Mouse (Mus musculus) olfactory bulb, adult 2 months (tissue): ENCODE data around the gene Gm5142.

ENCODE experiments used
- CTCF ChIP-seq: fragments of 200-500 bp; IDR thresholded peaks from 2 replicates; pipeline ENCODE4 v1.5.1; 2012; ENCODE audit warnings: low read depth, mild to moderate bottlenecking, low read length, moderate library complexity; ENCODE audit not compliant: insufficient read depth
- POLR2A ChIP-seq: fragments of 200-500 bp; IDR thresholded peaks from 2 replicates; pipeline ENCODE4 v1.6.1; 2012; ENCODE audit warnings: mild to moderate bottlenecking, low read depth, low read length, moderate library complexity; ENCODE audit not compliant: insufficient read depth

DNA sequence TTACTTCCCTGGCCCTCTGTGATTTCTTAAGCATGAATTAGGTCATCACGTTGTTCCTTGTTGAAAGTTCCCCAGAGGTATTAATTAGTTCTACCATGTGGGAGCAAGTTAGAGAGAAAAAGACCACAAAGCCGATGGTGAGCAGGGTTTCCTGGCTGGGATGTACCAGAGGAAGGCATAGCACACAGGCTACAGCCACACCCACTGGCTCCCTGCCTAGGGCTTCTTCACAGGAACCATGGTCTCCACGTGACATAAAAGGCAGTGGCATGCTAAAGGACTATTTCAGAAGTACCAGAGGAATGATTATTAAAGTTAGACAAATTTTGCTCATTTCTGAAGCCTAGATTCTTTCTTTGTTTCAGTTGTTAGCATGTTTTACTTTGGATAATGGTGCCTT is 40.7 kb upstream of the Gm5142 start:
- no peak for TF ChIP-seq CTCF
- no peak for TF ChIP-seq POLR2A
